Mouse (Mus musculus): Measurements from ENCODE around the gene Btbd11.

Gene Btbd11

DNA sequence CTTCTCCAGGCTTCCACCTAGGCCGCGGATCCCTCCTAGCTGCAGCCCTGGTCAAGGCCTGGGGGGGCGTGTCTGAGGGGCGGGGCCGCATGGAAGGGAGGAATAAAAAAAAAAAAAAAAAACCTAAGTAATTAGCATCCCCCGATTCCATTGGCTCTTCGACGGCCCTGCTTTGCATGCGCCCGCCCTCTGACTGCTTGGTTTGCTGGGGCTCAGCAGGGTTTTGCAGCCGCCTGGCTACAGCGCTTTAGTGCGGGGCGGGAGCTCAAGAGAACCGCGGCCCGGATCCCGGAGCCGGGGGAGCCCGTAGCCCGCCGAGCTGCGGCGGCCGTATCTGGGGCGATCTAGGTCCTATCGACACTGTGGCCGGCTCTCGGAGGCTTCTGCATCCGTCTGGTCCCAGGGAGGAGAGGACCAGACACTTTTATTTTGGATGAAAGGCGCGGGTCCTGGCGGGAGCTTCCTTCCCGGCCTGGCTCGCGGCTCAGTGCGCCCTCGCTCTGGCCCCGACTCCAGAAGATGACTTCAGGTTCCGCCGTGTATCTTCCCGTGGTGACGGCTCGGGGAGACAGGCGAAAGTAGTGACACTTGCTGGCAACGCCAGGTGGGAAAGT is at the start of gene Btbd11:
TSS of gene Btbd11 (plus strand) at position 210 of the 614 bp plus-strand sequence.
- peak; percentile 77 for DNase-seq

DNA sequence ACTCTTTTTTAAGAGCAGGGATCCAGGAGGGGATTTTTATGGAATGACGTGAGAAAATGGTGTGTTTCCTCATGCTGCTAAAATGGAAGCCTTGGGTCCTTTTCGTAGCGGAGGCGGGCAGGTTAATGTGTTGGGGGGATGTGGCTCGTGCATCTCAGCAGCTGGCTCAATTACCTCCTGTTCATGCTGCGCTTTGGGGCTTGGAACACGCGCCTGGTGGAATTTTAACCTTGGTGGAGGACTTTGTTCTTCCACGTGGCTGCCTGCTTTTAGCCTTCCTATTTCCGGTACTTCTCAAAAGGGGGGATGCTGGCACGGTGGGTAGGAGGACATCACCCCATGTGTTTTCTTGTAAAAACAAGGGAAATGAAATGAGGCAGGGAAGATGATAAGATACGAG is 47.9 kb upstream of the Btbd11 start:
- no peak for DNase-seq

- DNase-seq = no peak
Observed at GRCm38 (mm10) chr10:85341867-85342266, 44.7 kb upstream of the Btbd11 start.

DNA sequence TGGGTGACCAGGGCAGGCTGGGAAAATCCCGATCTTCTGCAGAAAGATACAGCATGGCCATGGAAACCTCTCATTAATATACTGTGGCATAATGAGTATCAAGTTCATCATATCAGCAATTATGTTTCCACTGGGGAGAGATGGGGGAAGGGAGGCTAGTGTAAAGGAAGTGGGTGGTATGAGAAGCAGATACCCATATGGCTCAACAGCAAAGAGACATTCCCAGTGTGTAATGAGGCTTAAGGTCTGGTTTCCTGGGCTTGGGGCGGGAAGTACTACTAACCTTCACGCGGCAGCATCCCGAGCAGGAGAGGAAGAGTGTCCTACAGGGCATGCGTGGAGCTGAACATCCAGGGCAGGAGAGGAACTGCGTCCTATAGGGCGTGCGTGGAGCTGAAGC is 39.4 kb upstream of the Btbd11 start:
- DNase-seq = no peak

DNA sequence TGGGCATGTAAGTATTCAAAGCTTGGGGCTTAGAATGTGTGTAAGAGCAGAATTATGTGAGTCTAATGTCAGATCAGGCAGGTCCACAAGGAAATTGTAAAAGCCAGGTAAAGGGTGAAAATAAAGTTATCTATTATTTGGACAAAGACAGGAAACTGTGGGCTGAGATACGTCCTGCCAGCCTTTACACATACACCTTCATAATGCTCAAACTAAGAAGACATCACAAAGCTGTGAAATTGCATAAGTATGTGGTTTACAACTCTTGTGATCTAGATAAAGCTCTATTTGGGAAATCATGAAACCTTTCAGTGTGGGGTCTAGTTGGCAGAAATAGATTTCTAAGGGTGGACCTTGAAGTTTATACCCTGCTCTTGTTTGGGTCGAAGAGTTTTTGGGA is 34.1 kb upstream of the Btbd11 start:
- DNase-seq = no peak

GRCm38 (mm10) chr10:85354270-85354669 is 32.3 kb upstream of the Btbd11 start:
- DNase-seq = no peak

DNA sequence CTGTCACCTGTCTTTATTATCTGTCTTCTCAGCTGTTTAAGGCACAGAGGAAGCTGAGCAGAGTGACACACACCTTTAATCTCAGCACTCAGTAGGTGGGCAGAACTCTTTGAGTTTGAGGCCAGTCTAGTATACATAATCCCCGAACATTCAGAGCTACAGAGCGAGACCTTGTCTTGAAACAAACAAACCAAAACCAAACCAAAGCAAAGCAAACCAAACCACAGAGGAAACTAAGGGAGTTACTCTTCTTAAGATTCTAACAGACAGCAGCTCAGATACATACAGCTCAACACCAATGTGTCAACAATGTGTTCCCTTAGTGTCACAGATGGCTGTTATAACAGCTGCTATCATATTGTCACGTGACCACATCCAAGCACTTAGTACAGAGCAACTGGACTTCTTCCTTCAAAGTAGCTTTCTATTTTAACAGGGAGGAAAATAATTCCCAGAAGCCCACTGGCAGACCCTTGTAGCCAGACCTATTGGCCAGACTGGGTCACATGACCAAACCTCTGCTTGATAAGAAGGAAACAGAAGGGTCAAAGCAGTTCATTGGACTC is 27.0 kb upstream of the Btbd11 start:
- no peak for DNase-seq

- DNase-seq = no peak
Observed at GRCm38 (mm10) chr10:85362766-85363442, 23.7 kb upstream of the Btbd11 start.

DNA sequence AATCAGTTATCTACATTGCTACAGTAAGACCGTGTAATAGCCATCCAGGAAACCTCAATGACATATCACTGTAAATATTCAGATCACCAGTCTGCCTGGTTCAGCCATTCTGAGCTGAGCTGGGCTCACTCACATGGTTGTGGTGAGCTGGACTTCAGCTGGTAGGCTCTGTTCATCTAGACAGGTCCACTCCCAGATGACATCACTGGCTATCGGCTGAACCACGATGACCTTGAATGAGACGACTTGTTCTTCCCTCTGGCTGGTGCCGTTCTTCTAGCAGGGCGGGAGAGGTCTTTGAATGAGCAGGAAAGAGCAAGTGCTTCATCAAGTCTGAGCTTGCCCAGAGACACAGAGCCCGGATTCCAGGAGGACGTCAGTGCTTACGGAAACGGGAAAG is 19.7 kb upstream of the Btbd11 start:
- DNase-seq = no peak

- DNase-seq = no peak
Observed at GRCm38 (mm10) chr10:85371309-85371708, 15.3 kb upstream of the Btbd11 start.

DNA sequence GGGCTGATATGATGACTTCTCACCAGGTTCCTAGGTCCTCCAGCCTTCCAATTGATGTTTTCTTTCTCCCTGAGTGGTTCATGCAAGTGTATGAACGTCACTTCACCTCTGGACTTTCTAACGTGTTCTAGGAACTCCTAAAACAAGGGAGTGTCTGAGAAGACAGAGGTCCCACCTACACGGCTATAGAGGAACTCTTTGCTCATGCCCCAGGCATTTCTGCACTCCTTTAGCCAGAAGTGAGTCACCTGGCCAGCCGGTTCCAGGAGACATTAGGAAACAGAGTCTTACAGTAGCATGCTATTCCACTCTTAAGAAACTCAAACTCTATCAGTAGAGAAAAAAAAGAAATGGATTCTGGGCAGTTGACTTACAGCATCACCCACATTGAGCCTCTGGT is 14.5 kb upstream of the Btbd11 start:
- no peak for DNase-seq

GRCm38 (mm10) chr10:85378972-85379371 is 7.6 kb upstream of the Btbd11 start:
- no peak for DNase-seq

DNA sequence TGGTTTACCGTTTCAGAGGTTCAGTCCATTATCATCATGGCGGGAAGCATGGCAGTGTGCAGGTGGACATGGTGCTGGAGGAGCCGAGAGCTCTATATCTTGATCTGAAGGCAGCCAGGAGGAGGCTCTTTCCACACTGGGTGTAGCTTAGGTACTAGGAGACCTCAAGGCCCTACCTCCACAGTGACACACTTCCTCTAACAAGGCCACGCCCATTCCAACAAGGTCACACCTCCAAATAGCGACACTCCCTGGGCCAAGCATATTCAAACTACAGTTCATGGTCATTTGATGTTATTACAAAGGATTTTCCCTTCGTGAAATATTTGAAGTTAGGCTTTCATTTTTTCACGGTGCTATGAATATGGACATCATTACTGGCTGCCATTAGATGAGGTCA is 3.6 kb upstream of the Btbd11 start:
- no peak for DNase-seq

DNA sequence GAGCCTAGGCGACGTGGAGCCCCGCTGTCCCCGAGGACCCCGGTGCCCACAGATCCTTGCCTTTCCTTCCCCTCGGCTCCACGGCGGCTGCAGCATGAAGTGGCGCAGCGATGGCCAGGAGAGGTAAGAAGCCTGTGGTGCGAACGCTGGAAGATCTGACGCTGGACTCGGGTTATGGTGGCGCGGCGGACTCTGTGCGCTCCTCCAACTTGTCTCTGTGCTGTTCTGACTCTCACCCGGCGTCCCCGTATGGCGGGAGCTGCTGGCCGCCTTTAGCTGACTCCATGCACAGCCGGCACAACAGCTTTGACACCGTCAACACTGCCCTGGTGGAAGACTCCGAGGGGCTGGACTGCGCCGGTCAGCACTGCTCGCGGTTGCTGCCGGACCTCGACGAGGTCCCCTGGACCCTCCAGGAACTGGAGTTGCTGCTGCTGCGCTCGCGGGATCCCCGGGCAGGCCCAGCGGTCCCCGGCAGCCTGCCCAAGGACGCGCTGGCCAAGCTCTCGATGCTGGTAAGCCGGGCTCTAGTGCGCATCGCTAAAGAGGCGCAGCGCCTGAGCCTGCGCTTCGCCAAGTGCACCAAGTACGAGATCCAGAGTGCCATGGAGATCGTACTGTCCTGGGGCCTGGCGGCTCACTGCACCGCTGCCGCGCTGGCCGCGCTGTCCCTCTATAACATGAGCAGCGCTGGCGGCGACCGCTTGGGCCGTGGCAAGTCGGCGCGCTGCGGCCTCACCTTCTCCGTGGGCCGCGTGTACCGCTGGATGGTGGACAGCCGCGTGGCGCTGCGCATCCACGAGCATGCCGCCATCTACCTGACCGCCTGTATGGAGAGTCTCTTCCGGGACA is 831 bp downstream of the Btbd11 start:
- peak; percentile 33 for DNase-seq

- peak; percentile 28 for DNase-seq
Observed at GRCm38 (mm10) chr10:85388071-85388750, 1.6 kb downstream of the Btbd11 start.

GRCm38 (mm10) chr10:85388751-85389115 is 2.1 kb downstream of the Btbd11 start:
- DNase-seq = peak; percentile 45

DNA sequence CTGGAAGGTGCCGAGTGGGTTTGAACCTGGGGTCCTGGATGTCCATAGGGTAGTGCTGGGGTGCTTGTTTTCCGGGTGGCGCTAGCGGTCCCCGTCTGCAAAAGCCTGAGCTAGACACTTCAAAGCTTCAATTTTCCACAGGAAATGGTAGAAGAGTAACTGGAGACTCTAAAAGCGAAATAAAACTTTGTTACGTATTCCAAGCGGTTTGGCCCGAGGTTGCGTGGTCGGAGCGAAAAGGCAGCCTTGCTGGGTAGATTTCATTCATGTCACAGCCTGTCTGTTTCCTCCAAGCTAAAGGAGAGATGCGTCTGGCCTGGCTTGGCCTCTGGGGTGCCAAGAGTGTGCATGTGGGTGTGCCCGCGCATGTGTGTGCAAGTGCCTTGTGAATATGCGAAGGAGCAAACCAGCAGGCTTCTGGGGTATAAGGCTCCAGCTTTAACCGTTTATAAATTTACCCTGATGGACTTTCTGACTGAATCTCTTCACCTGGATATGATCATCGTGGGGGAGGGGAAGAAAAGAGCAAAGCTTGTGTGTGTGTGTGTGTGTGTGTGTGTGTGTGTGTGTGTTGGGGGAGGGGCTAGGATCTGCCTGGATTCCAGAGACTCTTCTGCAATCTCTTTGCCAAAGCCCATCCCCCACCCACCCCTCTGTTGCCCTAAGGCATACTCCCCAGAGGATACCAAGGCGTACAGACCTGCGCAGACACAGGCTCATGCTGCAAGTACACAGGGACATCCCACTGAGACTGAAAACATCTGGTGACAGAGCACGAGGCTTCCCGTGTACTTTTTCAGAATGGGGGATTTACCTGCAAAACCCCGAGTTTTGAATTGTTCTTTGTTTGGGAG is 2.9 kb downstream of the Btbd11 start:
- no peak for DNase-seq

DNA sequence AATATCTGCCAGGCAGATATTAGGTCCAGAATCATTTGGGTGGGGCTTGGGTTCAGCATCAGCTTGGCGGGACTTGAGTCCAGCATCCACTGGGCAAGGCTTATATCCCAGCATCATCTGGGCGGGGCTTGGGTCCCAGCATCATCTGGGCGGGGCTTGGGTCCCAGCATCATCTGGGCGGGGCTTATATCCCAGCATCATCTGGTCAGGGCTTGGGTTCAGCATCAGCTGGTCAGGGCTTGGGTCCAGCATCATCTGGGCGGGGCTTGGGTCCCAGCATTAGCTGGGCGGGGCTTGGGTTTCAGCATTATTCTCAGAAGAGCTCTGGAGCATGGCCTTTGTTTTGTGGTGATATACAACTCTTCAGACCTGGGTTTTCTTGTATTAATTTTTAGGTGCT is 6.4 kb downstream of the Btbd11 start:
- DNase-seq = no peak

DNA sequence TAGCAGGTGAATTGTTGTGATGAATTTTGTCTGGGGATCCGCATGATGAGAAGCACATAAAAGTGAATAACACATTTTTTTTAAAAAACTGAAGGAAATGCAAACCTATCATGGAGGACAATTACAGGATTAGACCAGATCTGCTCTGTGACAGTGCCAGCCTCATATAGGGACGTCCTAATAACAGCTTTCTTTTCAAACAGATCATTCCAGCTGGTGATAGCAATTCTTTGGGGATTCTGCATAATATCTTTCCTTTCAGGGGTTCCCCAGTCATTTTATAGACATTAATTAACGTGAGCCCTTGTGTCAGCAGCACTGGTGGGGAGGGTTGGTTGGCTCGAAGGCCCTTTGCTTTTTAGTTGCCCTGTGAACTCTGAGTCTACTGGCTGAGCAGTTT is 7.9 kb downstream of the Btbd11 start:
- no peak for DNase-seq

GRCm38 (mm10) chr10:85411120-85411519 is 24.5 kb downstream of the Btbd11 start:
- DNase-seq = no peak

- DNase-seq = peak; percentile 8
Observed at GRCm38 (mm10) chr10:85420851-85421628, 34.4 kb downstream of the Btbd11 start.
